Mouse (Mus musculus) hindbrain, embryonic 11.5 days (tissue): ENCODE data around the gene Elp4. TPM values are rescaled to one million over a fixed set of nuclear protein-coding genes. Genes with fewer than 3 reads are reported as not detected.
A peak's percentile ranks its signal among the peaks of the same experiment; 100 is the strongest.

Experiments used
- ATAC-seq: fragments of 200-750 bp; cut with Nextera tagmentation; 2 replicates; pipeline ENCODE4 v1.8.0; 2017; ENCODE audit warnings: mild to moderate bottlenecking, moderate TSS enrichment, moderate library complexity; ENCODE audit not compliant: low FRiP score
- DNase-seq: peaks from one replicate; pipeline ENCODE4 v3.0.0-alpha.2; 2015; ENCODE audit warnings: low spot score
- H3K27ac ChIP-seq: fragments of 300-500 bp; sonication (generic); 2 replicates; pipeline ENCODE4 v1.5.1; 2014; ENCODE audit warnings: mild to moderate bottlenecking, low read depth, low read length
- H3K27me3 ChIP-seq: fragments of 300-500 bp; sonication (generic); 2 replicates; pipeline ENCODE4 v1.6.1; 2014; ENCODE audit warnings: mild to moderate bottlenecking, low read length, moderate library complexity, mixed read lengths; ENCODE audit not compliant: control insufficient read depth, insufficient read depth
- H3K36me3 ChIP-seq: fragments of 300-500 bp; sonication (generic); 2 replicates; pipeline ENCODE4 v1.6.1; 2014; ENCODE audit warnings: mild to moderate bottlenecking, low read length, moderate library complexity, mixed read lengths; ENCODE audit not compliant: control insufficient read depth, insufficient read depth
- H3K4me1 ChIP-seq: fragments of 300-500 bp; sonication (generic); replicated peaks from 2 replicates; pipeline ENCODE4 v1.6.1; 2014; ENCODE audit warnings: low read length, mixed read lengths; ENCODE audit not compliant: control insufficient read depth, insufficient read depth
- H3K4me2 ChIP-seq: fragments of 300-500 bp; sonication (generic); replicated peaks from 2 replicates; pipeline ENCODE4 v1.6.1; 2014; ENCODE audit warnings: mild to moderate bottlenecking, low read depth, low read length
- H3K4me3 ChIP-seq: fragments of 300-500 bp; sonication (generic); 2 replicates; pipeline ENCODE4 v1.5.1; 2014; ENCODE audit warnings: low read depth, low read length
- H3K9ac ChIP-seq: fragments of 300-500 bp; sonication (generic); 2 replicates; pipeline ENCODE4 v1.6.1; 2014; ENCODE audit warnings: low read depth, low read length
- H3K9me3 ChIP-seq: fragments of 300-500 bp; sonication (generic); 2 replicates; pipeline ENCODE4 v1.6.1; 2016; ENCODE audit warnings: low read length; ENCODE audit not compliant: control insufficient read depth
- WGBS: fragments of 180-500 bp; shearing (Covaris S2); extraction: QIAGEN DNeasy Blood & Tissue Kit; methylation state at CpG from one replicate; pipeline ENCODE4 v1.1.7; 2014; 5-methylcytosine and 5-hydroxymethylcytosine counted together
- polyA plus RNA-seq: library from polyadenylated mRNA; unstranded; fragments of >200 nt; fragmentation: Nextera tagmentation; extraction: Ambion mirVana; gene quantifications from 2 replicates; pipeline ENCODE4 v1.2.1, GENCODE M21; 2014

The Elp4 gene
- polyA plus RNA-seq, 1 experiment from 2014 or later, result 61.9 TPM

GRCm38 (mm10) chr2:105782885-105783284, 121.5 kb downstream of the Elp4 start:
- DNase-seq (no peak), ATAC-seq (no peak)
- no peak overlapping the region for H3K4me2 ChIP-seq
- no peak overlapping the region for H3K4me3 ChIP-seq
- no peaks in the 10 kb centered on the region for H3K27me3 ChIP-seq
- H3K4me1 ChIP-seq, result no peaks in the 10 kb centered on the region
- 87% methylated on average over 5 of the region's 5 CpGs for WGBS
- H3K36me3 ChIP-seq, result no peaks in the 10 kb centered on the region
- H3K27ac ChIP-seq, result no peak overlapping the region
- H3K9ac ChIP-seq, result no peak overlapping the region
- no peaks in the 10 kb centered on the region for H3K9me3 ChIP-seq

- H3K4me3 ChIP-seq, result no peak overlapping the region
- DNase-seq, result no peak
- ATAC-seq, result peak; percentile 18; the same call in 1 of the 2 replicates
- H3K27me3 ChIP-seq, result no peaks in the 10 kb centered on the region
- no peaks in the 10 kb centered on the region for H3K9me3 ChIP-seq
- no peaks in the 10 kb centered on the region for H3K36me3 ChIP-seq
- WGBS, result 47% methylated on average over 1 of the region's 1 CpGs
- no peak overlapping the region for H3K4me2 ChIP-seq
- no peaks in the 10 kb centered on the region for H3K4me1 ChIP-seq
- H3K9ac ChIP-seq, result no peak overlapping the region
- H3K27ac ChIP-seq, result no peak overlapping the region
Observed at GRCm38 (mm10) chr2:105780739-105781138, 123.6 kb downstream of the Elp4 start.

GRCm38 (mm10) chr2:105779320-105779891, 125.0 kb downstream of the Elp4 start:
- H3K4me2 ChIP-seq, result no peak overlapping the region
- no peak overlapping the region for H3K27ac ChIP-seq
- H3K4me1 ChIP-seq, result no peaks in the 10 kb centered on the region
- no peaks in the 10 kb centered on the region for H3K36me3 ChIP-seq
- no peak overlapping the region for H3K4me3 ChIP-seq
- H3K27me3 ChIP-seq, result no peaks in the 10 kb centered on the region
- H3K9ac ChIP-seq, result no peak overlapping the region
- 19% methylated on average over 6 of the region's 6 CpGs for WGBS
- H3K9me3 ChIP-seq, result no peaks in the 10 kb centered on the region
- ATAC-seq (peak; percentile 76), DNase-seq (peak; percentile 44)

GRCm38 (mm10) chr2:105771314-105771713, 133.1 kb downstream of the Elp4 start:
- Histone ChIP-seq H3K27ac (no peak overlapping the region), H3K9me3 (no peaks in the 10 kb centered on the region), H3K36me3 (no peaks in the 10 kb centered on the region), H3K4me3 (no peak overlapping the region), H3K27me3 (no peaks in the 10 kb centered on the region), H3K4me1 (no peaks in the 10 kb centered on the region), H3K9ac (no peak overlapping the region), H3K4me2 (no peak overlapping the region)
- DNase-seq (no peak), ATAC-seq (no peak)
- WGBS, result 90% methylated on average over 3 of the region's 3 CpGs

GRCm38 (mm10) chr2:105769747-105770328, 134.5 kb downstream of the Elp4 start:
- H3K27ac ChIP-seq, result no peak overlapping the region
- no peaks in the 10 kb centered on the region for H3K36me3 ChIP-seq
- DNase-seq (no peak), ATAC-seq (no peak)
- no peaks in the 10 kb centered on the region for H3K4me1 ChIP-seq
- H3K9ac ChIP-seq, result no peak overlapping the region
- H3K27me3 ChIP-seq, result no peaks in the 10 kb centered on the region
- no peaks in the 10 kb centered on the region for H3K9me3 ChIP-seq
- WGBS, result 89% methylated on average over 4 of the region's 4 CpGs
- H3K4me2 ChIP-seq, result no peak overlapping the region
- no peak overlapping the region for H3K4me3 ChIP-seq

GRCm38 (mm10) chr2:105753512-105753911, 150.9 kb downstream of the Elp4 start:
- Histone ChIP-seq H3K36me3 (no peaks in the 10 kb centered on the region), H3K4me1 (no peaks in the 10 kb centered on the region), H3K9ac (no peak overlapping the region), H3K27me3 (no peaks in the 10 kb centered on the region), H3K9me3 (no peaks in the 10 kb centered on the region), H3K4me2 (no peak overlapping the region), H3K4me3 (no peak overlapping the region), H3K27ac (no peak overlapping the region)
- ATAC-seq (no peak), DNase-seq (no peak)
- 54% methylated on average over 1 of the region's 1 CpGs for WGBS

- no peaks in the 10 kb centered on the region for H3K4me1 ChIP-seq
- no peak overlapping the region for H3K4me2 ChIP-seq
- no peak overlapping the region for H3K9ac ChIP-seq
- no peak overlapping the region for H3K4me3 ChIP-seq
- ATAC-seq (no peak), DNase-seq (no peak)
- no peak overlapping the region for H3K27ac ChIP-seq
- no peaks in the 10 kb centered on the region for H3K27me3 ChIP-seq
- H3K9me3 ChIP-seq, result no peaks in the 10 kb centered on the region
- WGBS, result 92% methylated on average over 5 of the region's 5 CpGs
- H3K36me3 ChIP-seq, result no peaks in the 10 kb centered on the region
Observed at GRCm38 (mm10) chr2:105749111-105749510, 155.3 kb downstream of the Elp4 start.

GRCm38 (mm10) chr2:105746896-105747295, 157.5 kb downstream of the Elp4 start:
- H3K4me3 ChIP-seq, result no peak overlapping the region
- DNase-seq (no peak), ATAC-seq (no peak)
- no peaks in the 10 kb centered on the region for H3K27me3 ChIP-seq
- no peaks in the 10 kb centered on the region for H3K9me3 ChIP-seq
- H3K4me1 ChIP-seq, result no peaks in the 10 kb centered on the region
- H3K9ac ChIP-seq, result no peak overlapping the region
- no peak overlapping the region for H3K27ac ChIP-seq
- H3K4me2 ChIP-seq, result no peak overlapping the region
- 87% methylated on average over 7 of the region's 7 CpGs for WGBS
- H3K36me3 ChIP-seq, result no peaks in the 10 kb centered on the region

- Histone ChIP-seq H3K27ac (no peak overlapping the region), H3K36me3 (no peaks in the 10 kb centered on the region), H3K4me1 (no peaks in the 10 kb centered on the region), H3K27me3 (no peaks in the 10 kb centered on the region), H3K4me2 (no peak overlapping the region), H3K9ac (no peak overlapping the region), H3K4me3 (no peak overlapping the region), H3K9me3 (no peaks in the 10 kb centered on the region)
- no peak for ATAC-seq
- DNase-seq, result no peak
Observed at GRCm38 (mm10) chr2:105736166-105736565, 168.2 kb downstream of the Elp4 start.
